Mouse (Mus musculus): ENCODE results near the gene Abhd5. TPM values are rescaled to one million over a fixed set of nuclear protein-coding genes. Genes with fewer than 3 reads are reported as not detected.
A peak's percentile ranks its signal among the peaks of the same experiment; 100 is the strongest.
"Not testable (repeated sequence)": the region's sequence is repeated elsewhere in the genome, so short reads cannot be mapped to it uniquely, and the experiment has no call there.

Abhd5 gene
- polyA plus RNA-seq, 2 experiments: 25.1 to 41.1 TPM

- Histone ChIP-seq H3K4me3 (replicated peaks; ENCODE audit: low read length) (peak overlapping the region; percentile 43), H3K9me3 (ENCODE audit: control insufficient read depth, low read length) (no peaks in the 10 kb centered on the region), H3K27ac (replicated peaks; ENCODE audit: low read depth, low read length) (peak overlapping the region; percentile 75), H3K9ac (ENCODE audit: low read depth, low read length, severe bottlenecking) (peak overlapping the region; percentile 56), H3K27me3 (ENCODE audit: control insufficient read depth, insufficient read depth, low read length) (no peaks in the 10 kb centered on the region), H3K4me1 (ENCODE audit: control insufficient read depth, insufficient read depth, low read length) (peaks cover 5% of the 10 kb centered on the region), H3K36me3 (ENCODE audit: control insufficient read depth, insufficient read depth, low read length) (no peaks in the 10 kb centered on the region), H3K4me2 (replicated peaks; ENCODE audit: low read depth, low read length, severe bottlenecking) (peak overlapping the region; percentile 56)
- no peak; the same call in 1 of the 2 replicates for ATAC-seq (ENCODE audit: low FRiP score, low read depth)
- DNase-seq (ENCODE audit: low spot score): no peak
- no peak for TF ChIP-seq POLR2A (IDR thresholded peaks at IDR 0.05; ENCODE audit: borderline replicate concordance, extremely low read depth, insufficient read depth, insufficient read length)
- WGBS: 59% methylated on average over 7 of the region's 7 CpGs
These were observed 40.2 kb upstream of the Abhd5 start for GRCm38 (mm10) chr9:122311051-122311760.

- peaks cover 5% of the 10 kb centered on the region for H3K4me1 ChIP-seq (ENCODE audit: control insufficient read depth, insufficient read depth, low read length)
- H3K4me3 ChIP-seq (replicated peaks; ENCODE audit: low read length): no peak overlapping the region
- ATAC-seq (ENCODE audit: low FRiP score, low read depth) (no peak), DNase-seq (ENCODE audit: low spot score) (no peak)
- H3K9me3 ChIP-seq (ENCODE audit: control insufficient read depth, low read length): no peaks in the 10 kb centered on the region
- no peak for TF ChIP-seq POLR2A (IDR thresholded peaks at IDR 0.05; ENCODE audit: borderline replicate concordance, extremely low read depth, insufficient read depth, insufficient read length)
- no peaks in the 10 kb centered on the region for H3K27me3 ChIP-seq (ENCODE audit: control insufficient read depth, insufficient read depth, low read length)
- no peaks in the 10 kb centered on the region for H3K36me3 ChIP-seq (ENCODE audit: control insufficient read depth, insufficient read depth, low read length)
- 75% methylated on average over 7 of the region's 7 CpGs for WGBS
- no peak overlapping the region for H3K9ac ChIP-seq (ENCODE audit: low read depth, low read length, severe bottlenecking)
- no peak overlapping the region for H3K27ac ChIP-seq (replicated peaks; ENCODE audit: low read depth, low read length)
- H3K4me2 ChIP-seq (replicated peaks; ENCODE audit: low read depth, low read length, severe bottlenecking): no peak overlapping the region
These were observed 39.0 kb upstream of the Abhd5 start for GRCm38 (mm10) chr9:122312296-122312990.

DNA sequence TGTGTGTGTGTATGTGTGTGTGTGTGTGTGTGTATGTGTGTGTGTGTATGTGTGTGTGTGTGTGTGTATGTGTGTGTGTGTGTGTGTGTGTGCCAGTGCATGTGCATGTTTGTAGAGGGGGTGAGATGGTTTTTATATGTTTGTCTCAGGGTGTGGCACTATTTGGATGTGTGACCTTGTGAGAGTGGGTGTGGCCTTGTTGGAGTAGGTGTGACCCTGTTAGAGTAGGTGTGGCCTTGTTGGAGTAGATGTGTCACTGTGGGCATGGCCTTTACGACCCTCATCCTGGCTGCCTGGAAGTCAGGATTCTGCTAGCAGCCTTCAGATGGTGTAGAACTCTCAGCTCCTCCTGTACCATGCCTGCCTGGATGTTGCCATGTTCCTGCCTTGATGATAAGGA, 38.3 kb upstream of the Abhd5 start:
- H3K27ac ChIP-seq (replicated peaks; ENCODE audit: low read depth, low read length); ATAC-seq (ENCODE audit: low FRiP score, low read depth); H3K9me3 ChIP-seq (ENCODE audit: control insufficient read depth, low read length); H3K4me1 ChIP-seq (ENCODE audit: control insufficient read depth, insufficient read depth, low read length); H3K4me3 ChIP-seq (replicated peaks; ENCODE audit: low read length); DNase-seq (ENCODE audit: low spot score); H3K9ac ChIP-seq (ENCODE audit: low read depth, low read length, severe bottlenecking); H3K27me3 ChIP-seq (ENCODE audit: control insufficient read depth, insufficient read depth, low read length); H3K4me2 ChIP-seq (replicated peaks; ENCODE audit: low read depth, low read length, severe bottlenecking); H3K36me3 ChIP-seq (ENCODE audit: control insufficient read depth, insufficient read depth, low read length): not testable (repeated sequence)
- WGBS: 50% methylated on average over 1 of the region's 1 CpGs

DNA sequence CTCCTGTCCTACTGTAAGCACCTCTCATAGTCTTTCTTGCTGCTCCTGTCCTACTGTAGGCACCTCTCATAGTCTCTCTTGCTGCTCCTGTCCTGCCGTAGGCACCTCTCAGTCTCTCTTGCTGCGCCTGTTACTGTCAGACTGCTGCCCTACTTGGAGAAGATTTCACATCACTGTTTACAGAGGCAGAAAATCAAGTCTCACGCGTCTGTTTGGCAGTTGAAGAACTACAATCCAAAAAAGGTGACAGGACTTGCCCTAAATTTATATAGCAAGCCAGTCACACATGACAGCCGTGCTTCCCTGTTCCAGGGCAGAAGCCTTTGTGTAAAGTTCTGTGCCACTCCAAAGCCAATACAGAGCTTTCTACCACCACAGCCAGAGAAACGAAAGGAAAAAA, 37.0 kb upstream of the Abhd5 start:
- Histone ChIP-seq H3K9me3 (ENCODE audit: control insufficient read depth, low read length) (no peaks in the 10 kb centered on the region), H3K27me3 (ENCODE audit: control insufficient read depth, insufficient read depth, low read length) (no peaks in the 10 kb centered on the region), H3K4me3 (replicated peaks; ENCODE audit: low read length) (no peak overlapping the region), H3K4me2 (replicated peaks; ENCODE audit: low read depth, low read length, severe bottlenecking) (no peak overlapping the region), H3K4me1 (ENCODE audit: control insufficient read depth, insufficient read depth, low read length) (peaks cover 5% of the 10 kb centered on the region), H3K9ac (ENCODE audit: low read depth, low read length, severe bottlenecking) (no peak overlapping the region), H3K36me3 (ENCODE audit: control insufficient read depth, insufficient read depth, low read length) (no peaks in the 10 kb centered on the region), H3K27ac (replicated peaks; ENCODE audit: low read depth, low read length) (no peak overlapping the region)
- ATAC-seq (ENCODE audit: low FRiP score, low read depth): no peak
- no peak for DNase-seq (ENCODE audit: low spot score)
- WGBS: 84% methylated on average over 6 of the region's 6 CpGs
- TF ChIP-seq POLR2A (IDR thresholded peaks at IDR 0.05; ENCODE audit: borderline replicate concordance, extremely low read depth, insufficient read depth, insufficient read length): no peak

DNA sequence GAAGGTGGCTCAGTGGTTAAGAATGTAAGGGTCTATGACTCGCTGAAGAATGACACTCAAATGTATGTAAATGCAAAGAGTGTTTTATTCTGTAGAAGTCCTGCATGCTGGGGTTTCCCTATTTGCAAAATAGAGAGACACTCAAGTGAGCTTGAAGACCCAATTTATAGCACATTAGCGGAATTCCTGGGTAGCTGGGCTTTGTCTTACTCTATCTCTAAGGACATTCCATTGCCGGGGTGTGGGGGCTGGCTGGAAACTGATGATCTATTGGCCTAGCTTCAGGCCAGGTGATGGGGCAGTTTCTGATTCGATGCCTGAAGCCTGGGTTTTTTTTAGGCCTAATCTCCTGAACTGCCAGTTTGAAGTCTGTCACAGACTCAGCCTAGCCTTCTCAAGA, 36.5 kb upstream of the Abhd5 start:
- Histone ChIP-seq H3K27ac (replicated peaks; ENCODE audit: low read depth, low read length) (no peak overlapping the region), H3K4me2 (replicated peaks; ENCODE audit: low read depth, low read length, severe bottlenecking) (no peak overlapping the region), H3K9me3 (ENCODE audit: control insufficient read depth, low read length) (no peaks in the 10 kb centered on the region), H3K27me3 (ENCODE audit: control insufficient read depth, insufficient read depth, low read length) (no peaks in the 10 kb centered on the region), H3K36me3 (ENCODE audit: control insufficient read depth, insufficient read depth, low read length) (no peaks in the 10 kb centered on the region), H3K4me1 (ENCODE audit: control insufficient read depth, insufficient read depth, low read length) (peaks cover 5% of the 10 kb centered on the region), H3K4me3 (replicated peaks; ENCODE audit: low read length) (no peak overlapping the region), H3K9ac (ENCODE audit: low read depth, low read length, severe bottlenecking) (no peak overlapping the region)
- ATAC-seq (ENCODE audit: low FRiP score, low read depth) (no peak), DNase-seq (ENCODE audit: low spot score) (no peak)
- no peak for TF ChIP-seq POLR2A (IDR thresholded peaks at IDR 0.05; ENCODE audit: borderline replicate concordance, extremely low read depth, insufficient read depth, insufficient read length)
- 72% methylated on average over 4 of the region's 4 CpGs for WGBS
